Mouse (Mus musculus) embryo, embryonic 9.5 days (tissue): ENCODE measurements around the gene Il3.
"Not testable (repeated sequence)": the region's sequence is repeated elsewhere in the genome, so short reads cannot be mapped to it uniquely, and the experiment has no call there.

Experiments
- DNase-seq: peaks from one replicate; pipeline ENCODE4 v3.0.0-alpha.2; 2017; ENCODE audit errors: extremely low spot score

Gene Il3

DNA sequence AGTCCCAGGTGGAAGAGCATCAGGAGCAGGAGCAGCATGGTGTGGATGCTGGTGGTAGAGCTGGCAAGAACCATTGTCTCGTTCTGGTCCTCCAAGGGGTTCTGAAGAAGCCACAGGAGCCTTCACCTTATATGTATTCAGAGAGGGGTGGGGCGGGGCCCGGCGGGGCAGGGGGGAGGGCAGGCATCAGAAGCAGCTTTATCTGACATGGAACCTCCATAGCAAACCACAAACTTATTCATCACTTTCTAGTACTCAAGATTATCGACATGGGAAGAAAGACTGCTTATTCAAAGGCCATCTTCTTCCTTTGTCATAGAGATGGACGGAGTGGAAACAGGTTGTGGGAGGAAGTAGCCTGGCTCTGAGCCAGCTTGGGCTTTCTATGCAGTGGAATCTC is at the start of gene Il3:
Gene Il3, minus strand, starts transcription at position 101 of the 400 bp plus-strand sequence.
- no peak for DNase-seq

DNA sequence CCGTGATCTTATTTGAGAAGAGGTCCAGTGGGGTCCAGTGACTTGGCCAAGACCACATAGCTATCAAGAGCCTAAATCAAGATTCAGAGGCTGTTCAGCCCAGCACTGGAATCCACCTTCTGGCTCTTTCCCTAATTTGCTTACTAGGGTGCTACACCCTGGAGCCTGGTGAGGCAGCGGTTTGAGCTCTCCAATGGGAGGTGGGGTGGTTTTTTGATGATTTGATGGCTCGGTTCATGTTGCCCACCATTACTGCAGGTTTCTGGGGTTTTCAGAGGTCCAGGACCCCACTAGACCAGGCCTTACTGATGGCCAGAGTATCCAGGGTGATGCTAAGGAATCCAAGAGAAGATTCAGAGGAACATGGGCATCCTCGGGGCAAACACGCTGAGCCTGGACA is 48.3 kb upstream of the Il3 start:
- DNase-seq, result no peak

DNA sequence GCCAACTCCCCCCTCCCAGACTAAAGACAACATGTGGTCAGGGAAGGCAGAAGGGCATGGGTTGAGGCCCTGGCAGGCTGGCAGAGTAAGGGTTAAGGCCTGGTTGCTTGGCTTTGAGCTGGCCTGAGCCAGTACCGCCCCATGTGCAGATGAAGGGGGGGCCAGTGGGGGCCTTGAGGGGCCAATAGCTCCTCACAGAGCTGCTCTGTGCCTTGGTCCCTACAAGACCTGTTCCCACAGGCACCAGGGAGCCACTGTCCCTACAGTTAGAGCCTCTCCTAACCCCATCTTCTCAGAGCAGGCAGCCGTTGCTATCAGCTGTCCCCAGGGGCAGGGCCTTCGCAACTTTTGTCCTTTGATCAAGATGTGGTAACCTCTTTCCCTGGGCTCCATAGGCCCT is 47.7 kb upstream of the Il3 start:
- DNase-seq, result no peak

DNA sequence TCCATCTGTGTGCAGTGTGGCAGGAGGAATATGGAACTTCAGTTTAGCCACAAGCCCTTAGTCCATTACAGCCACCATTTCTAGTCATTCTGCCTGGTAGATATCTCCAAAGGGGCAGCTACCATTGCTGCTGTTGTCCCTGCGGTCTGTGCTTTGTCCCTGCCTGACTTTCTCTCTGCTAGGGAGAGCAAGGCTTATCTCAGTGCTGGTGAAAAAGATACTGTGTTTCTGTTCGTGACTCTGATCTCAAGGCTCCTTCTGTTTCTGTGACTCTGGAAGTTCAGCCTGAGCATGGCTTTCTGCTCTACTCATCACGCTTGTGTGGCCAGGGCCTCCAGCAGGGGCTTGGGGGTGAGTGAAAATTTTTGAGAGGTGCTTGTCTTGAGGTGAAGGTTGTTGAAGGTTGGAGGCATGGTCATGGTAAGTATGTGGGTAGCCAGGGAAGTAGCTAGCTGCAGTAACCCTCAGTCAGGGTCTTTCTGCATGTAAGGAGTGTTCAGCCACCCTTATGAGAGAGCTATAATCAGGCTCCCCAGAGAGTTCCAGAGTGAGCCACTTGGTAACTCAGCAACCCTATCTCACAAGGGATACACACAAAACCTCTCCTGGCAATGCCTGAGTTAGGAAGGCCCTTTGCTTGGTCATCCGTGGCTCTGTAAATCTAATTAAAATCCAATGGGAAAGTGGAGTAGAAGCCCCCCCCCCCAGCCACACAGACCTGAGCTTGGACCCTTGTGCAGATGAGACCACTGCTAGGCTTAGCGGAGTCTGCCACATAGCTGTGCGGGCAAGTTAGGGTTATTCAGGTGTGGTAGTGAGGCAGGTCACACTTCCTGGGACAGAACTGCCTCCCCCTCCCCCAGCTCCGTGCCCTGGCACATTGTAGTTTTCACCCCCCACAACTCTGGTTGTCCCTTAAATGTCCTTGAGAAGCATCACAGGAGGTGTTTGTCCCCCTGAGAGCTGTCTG is 46.6 kb upstream of the Il3 start:
- no peak for DNase-seq

DNA sequence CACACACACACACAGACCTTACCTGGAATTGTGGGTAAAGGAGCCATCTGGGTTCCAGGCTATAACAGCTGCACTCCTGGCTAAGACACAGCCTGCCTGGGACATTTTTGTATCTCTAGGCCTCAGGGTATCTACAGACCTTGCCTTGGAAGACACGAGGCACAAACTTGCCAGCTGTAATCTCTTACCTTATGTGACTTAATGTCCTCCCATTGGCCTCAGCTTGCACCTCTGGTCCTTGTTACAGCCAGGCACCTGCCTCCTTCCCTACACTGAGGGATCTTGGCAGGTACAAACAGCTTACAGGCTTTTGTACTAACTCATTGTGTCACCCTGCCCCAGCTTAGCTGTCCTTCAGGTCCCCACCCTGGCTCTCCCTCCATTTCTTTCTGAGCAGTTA is 45.5 kb upstream of the Il3 start:
- no peak for DNase-seq

DNA sequence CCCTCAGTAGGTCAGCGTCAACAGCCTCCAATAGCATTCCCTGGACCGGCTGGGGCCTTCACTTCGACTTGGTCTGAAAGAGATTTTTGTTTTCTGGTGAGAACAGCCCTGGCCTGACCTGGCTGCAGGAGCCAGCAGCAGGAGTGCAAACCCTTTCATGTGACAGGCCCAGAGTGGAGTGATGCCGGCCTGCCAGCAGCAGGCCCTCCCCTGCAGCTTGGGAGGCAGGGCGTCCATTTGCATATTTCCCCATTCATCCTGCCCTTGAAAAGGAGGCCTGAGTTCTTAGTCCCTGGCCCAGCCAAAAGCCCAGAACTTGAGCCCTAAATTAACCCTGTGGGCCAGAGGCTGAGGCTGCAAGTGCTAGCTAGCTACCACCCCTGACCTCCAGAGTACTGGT is 44.9 kb upstream of the Il3 start:
- DNase-seq, result peak; percentile 50

DNA sequence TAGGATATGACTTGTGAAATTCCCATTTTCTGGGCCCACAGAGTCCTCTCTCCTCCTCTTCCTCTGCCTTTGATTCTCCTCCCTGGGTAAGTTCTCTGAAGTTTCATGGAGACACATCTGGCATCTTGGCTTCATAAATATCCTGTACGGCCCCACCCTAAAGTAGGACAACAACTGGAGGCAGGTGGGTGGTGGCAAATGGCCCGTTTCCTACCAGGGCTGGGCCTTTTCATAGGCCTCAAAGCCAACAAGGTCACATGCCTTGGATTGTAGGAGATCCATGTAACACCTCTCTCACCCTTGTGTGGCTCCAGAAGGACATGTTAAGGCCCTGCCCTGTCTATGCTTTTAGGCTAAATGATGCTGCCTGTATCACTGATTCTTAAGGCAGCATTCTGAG is 43.5 kb upstream of the Il3 start:
- no peak for DNase-seq

DNA sequence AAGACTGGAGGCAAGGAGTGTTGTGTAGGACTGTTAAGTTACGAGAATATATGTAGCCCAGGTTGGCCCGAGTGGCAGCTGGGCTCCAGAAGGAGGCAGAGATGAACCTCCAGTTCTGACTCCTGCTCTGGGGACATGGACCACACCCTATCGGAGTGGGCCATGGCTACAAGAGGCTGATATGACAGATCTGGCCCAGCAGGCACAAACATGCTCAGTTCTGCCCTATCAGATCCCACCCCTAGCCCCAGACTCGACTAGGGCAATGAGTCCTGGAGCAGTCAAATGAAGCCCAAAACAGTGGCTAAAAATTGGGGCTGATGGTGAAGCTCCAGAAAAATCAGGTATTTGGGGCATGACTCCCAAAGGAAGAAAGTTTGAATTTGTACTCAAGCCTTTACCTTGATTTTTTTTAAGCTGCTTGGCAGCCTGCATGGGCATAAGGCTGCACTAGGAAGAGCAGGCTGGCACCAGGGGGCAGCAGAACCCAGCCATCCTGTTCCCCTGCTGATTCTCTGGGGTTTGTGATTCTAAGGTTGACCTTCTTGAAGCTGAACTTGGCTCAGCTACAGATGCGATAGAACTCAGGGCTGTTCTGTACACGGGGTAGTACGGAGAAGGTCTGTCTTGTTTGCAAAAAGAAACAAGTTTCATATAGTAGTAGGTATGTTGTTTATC is 40.2 kb upstream of the Il3 start:
- DNase-seq, result peak; percentile 28

DNA sequence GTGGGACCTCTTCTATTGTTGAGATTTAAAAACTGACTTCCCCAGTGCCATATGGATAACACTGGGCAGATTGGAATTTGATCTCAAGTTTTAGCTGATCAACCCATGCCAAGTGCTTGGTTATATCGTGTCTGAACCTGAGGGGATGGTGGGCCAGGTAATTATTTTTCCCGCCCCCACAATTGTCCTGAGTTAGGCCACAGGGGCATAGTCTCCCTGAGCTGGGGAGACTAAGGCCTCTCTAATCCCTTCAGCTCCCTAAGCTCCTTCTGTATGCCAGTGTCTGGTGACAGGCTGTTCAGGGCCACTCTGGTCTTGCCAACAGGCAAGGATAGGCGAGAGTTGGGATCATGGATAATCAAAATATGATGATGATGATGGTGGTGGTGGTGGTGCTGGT is 38.3 kb upstream of the Il3 start:
- no peak for DNase-seq

DNA sequence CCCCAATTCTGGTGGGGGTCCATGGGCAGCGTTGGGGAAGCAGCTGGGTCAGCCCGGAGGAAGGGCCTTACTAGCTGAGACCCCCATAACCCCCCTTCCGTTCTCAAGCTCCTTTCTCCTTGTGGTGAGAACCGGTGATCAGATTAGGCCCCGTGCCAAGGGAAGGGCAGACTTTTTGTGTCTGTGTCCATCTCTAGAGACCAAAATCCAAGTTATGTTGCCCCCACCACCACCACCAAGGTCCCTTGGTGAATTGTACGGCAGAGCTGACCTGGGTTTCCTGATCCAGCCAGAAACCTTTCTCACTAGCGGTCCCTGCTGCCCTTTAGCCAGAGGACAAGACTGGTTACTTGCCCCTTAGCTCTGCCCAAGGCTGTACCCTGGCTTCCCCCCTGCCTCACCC is 37.4 kb upstream of the Il3 start:
- DNase-seq, result no peak

DNA sequence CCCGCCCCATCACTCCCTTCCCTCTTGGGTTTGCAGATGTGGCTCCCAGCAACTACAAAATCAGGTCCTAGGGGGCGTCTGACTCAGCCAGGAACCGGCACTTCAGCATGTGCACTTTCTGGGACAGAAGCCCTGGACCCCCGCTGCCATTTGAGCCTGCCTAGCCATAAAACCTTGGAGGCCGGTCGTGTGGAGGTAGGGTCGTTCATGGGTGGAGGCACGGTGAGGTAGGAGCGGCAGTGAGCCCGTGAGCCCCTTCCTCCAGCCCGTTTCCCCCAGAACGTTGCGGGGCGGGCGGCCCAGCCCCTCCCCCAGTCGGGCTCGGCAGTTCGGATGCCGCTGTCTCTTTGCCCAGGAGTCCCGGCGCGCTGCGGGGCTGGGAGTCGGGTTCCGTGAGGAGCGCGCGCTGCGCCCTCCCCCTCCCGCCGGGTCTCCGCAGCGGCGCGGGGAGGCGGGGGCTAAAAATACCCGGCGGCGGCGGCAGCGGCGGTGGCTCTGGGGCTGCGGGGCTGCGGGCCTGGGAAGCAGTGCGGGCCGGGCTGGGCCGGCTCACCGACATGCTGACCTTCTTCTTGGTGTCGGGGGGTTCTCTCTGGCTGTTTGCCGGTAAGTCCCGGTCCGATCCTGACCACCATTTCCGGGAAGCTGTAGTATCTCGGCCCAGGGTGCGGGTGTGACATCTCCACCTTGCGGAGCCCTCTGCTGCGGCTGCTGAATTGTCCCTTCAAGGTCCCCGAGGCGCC is 36.8 kb upstream of the Il3 start, which contains the start of gene Acsl6:
Gene Acsl6, plus strand, starts transcription at position 71 of the 743 bp plus-strand sequence.
- peak; percentile 64 for DNase-seq

DNA sequence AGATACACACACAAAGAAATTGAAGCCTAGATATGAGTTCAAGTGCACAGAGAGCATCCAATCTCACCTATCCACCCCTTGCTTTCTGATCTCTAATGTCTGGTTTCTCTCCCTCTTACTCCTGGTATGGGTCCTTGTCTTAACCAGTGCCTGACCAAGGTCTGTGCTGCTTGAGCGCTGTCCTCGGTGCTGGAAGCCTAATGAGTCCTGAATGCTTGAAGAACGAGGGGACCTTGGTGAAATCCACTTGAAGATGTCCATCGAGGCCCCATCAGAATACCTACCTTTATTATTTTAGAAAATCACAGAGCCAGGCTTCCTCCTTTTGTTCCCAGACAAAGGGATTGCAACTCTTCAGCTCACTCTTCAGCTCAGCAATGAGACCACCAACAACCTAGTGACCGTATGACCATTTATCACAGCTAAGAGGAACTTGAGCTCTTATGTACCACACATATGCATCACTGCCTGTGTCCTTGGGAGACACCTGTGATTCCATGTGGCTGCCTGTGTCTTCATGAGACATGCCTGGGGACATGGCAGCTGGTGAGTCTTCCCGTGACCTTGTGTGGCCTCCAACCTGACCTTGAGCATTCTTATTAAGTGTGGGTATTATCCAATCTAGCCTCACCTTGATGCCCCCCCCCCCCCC is 36.1 kb upstream of the Il3 start:
- peak; percentile 60 for DNase-seq

DNA sequence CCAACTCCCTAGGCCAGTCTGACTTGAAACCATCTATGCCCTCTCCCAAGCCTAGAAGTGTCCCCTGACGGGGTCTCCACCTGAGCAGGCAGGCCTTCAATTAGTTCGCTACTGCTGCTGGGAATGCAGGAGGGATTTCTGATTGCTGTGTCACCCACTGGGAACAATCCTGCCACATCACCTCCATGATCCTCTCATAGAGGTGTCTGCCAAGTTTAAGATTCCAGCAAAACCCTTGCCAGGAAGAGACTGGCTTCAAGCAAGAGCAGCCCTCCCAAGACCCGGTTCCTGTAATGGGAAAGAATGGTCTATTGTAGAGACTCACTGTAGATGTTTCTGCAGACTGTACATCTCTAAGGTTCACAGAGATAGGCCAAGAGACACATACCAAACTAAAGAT is 35.5 kb upstream of the Il3 start:
- no peak for DNase-seq

DNA sequence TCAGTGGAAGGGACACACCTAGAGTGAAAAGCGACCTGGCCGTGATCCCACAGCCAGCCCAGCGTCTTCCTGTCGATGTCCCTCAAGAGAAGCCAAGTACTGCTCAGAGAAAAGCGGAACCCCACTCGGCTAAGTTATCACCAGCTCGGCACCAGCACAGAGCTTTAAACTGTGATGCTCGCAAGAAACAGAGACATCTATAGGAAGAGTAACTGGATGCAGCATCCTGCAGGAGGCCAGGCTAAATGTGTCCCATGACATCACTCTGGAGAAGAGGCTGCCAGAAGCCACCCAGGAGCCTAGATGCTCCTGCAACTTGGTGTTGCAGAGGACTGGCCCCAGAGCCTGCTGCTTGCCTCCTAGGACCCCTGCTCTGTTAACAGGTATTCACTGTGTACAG is 34.9 kb upstream of the Il3 start:
- no peak for DNase-seq

DNA sequence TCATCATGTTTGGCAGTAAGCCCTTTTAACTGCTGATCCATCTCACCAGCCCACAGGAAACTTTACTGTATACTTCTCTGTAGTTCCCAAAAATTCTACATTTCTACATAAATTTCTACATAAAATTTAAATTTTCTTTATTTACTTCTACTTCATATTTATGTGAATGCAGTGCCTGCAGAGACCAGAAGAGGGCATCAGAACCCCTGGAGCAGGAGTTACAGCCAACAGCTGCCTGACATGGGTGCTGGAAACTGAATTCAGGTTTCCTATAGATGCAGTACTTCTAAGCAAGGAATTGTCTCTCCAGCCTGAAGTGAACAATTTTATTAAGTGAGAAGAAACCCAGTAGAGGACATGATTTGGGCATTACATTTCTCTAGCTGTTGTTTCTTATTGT is 31.7 kb upstream of the Il3 start:
- DNase-seq, result no peak

DNA sequence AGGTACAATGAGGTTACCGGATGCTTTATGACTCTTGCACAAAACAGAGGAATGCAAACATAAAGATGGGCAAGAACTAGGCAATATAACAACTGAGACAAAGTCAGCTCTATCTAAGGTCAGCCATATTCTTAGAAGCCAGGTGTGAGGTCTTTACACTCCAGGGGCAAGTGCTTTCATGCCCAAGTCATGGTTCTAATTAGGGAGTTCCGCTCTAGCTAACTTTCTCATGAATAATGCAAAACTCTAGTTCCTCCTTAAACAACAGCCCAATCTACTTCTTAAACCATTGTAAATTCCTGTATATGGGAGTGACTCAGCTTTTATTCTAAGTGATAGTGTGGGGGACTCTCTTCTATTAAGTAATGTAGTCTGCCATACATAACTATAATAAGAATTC is 30.4 kb upstream of the Il3 start:
- not testable (repeated sequence) for DNase-seq

DNA sequence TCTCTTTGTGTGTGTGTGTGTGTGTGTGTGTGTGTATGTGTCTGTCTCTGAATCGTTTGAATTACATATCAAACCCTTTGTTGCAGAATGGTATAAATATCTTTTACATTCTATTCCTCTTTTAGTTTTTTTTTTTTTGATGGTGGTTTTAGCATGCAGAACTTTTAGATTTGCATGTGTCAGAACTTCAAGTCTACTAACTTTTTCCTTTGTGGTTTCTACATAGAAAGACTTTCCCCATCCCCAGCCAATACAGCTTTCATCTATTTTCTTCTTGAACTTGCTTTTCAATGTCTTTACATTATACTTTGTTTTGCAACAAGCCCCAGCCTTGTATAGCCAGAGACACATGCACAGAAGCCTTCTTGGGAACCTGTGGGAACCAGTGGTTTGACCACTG is 29.7 kb upstream of the Il3 start:
- no peak for DNase-seq

DNA sequence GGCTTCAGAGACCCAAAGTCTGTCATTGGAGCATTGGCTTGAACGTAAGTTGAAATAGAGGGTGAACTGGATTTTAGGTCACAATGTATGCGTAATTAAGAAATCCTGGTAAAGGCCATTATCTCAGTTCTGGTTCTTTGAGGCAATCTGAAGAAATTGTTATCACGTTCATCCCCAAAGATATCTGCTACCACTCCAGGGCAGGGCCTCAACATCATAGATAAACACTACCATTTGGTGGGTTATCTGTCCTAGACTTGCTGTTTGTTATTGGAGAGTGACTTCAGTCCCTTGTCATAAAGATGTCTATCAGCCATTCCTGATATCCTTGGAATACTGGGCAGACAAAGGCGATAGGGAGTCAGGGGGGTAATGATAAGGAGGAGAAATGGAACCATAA is 28.9 kb upstream of the Il3 start:
- no peak for DNase-seq

DNA sequence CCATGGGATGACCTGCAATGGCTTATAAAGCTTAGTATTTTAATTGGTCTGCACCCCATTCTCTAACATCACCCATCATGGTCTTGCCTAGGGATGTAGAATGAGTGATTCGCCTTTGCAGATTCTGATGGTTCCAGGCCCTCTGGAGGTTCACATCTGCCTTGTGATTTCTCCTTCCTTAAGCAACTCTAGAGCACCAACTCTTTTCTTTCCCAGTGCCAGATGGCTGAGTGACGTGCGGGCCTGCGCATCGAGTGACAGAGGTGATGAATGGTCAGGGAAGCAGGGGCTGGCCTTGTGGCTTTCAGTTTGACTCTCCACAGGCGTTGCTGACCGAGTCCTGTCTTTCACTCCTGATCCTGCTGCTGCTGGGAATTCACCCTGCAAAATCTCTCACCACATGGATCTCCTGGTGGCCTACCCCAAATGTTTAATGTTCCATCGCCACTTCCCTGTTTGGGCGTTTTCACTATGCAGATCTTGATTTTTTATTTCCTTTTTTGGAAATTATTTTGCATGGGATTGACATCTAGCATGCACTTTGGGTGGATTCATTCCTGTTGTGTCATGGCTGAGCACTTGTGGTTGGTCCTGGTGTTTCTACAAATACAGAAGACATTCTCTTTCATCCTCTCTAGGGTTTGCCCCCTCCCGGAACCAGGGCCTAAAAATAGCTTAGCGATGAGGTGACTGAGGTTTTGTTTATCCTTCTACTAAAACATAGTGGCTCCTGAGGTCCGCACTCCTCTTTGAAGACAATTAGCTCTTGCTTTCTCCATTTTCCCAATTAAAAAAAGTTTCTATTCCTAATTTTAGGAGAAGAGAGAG is 27.1 kb upstream of the Il3 start:
- DNase-seq, result no peak

DNA sequence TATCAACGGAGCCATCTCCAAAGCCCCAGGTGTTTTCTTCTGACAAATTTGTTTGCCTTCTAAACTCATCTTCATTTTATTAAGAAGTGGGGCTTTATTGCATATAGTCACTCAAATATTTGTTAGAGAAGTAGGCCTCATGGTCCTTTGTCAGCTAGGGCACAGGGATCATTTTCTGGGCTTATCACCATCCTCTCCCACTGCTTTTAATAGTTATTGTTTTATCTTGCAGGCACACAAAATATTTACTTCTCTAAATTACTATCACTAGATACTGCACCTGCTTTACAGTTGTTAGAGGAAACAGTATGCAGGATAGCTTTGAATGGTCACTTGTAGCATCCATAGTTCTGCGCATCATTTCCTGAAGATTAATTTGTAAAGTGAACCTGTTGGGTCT is 25.1 kb upstream of the Il3 start:
- no peak for DNase-seq
